Mouse (Mus musculus) intestine, embryonic 15.5 days (tissue): ENCODE measurements at regions not wholly inside any gene's neighbourhood (a gene's known extent, or its start where the extent isn't known, plus 50 kb on each side); places are given as distances from the start of the nearest gene placed in this dataset.
"Not testable (repeated sequence)": the region's sequence is repeated elsewhere in the genome, so short reads cannot be mapped to it uniquely, and the experiment has no call there.

ENCODE experiments used
- ATAC-seq: fragments of 200-750 bp; cut with Nextera tagmentation; 2 replicates; pipeline ENCODE4 v1.8.0; 2017; ENCODE audit warnings: moderate TSS enrichment, moderate library complexity
- H3K27ac ChIP-seq: fragments of 300-500 bp; sonication (generic); 2 replicates; pipeline ENCODE4 v1.5.1; 2015; ENCODE audit warnings: mild to moderate bottlenecking, inconsistent platforms
- H3K27me3 ChIP-seq: fragments of 300-500 bp; sonication (generic); replicated peaks from 2 replicates; pipeline ENCODE4 v1.6.1; 2015; ENCODE audit warnings: inconsistent platforms
- H3K36me3 ChIP-seq: fragments of 300-500 bp; sonication (generic); 2 replicates; pipeline ENCODE4 v1.6.1; 2015; ENCODE audit warnings: inconsistent platforms
- H3K4me1 ChIP-seq: fragments of 300-500 bp; sonication (generic); replicated peaks from 2 replicates; pipeline ENCODE4 v1.6.1; 2015; ENCODE audit warnings: inconsistent platforms
- H3K4me2 ChIP-seq: fragments of 300-500 bp; sonication (generic); replicated peaks from 2 replicates; pipeline ENCODE4 v1.6.1; 2015; ENCODE audit warnings: mild to moderate bottlenecking, inconsistent platforms
- H3K4me3 ChIP-seq: fragments of 300-500 bp; sonication (generic); replicated peaks from 2 replicates; pipeline ENCODE4 v1.5.1; 2015; ENCODE audit warnings: inconsistent platforms
- H3K9ac ChIP-seq: fragments of 300-500 bp; sonication (generic); 2 replicates; pipeline ENCODE4 v1.6.1; 2015; ENCODE audit warnings: inconsistent platforms
- H3K9me3 ChIP-seq: fragments of 300-500 bp; sonication (generic); 2 replicates; pipeline ENCODE4 v1.6.1; 2016; ENCODE audit warnings: inconsistent platforms
- WGBS: fragments of 180-500 bp; shearing (Covaris S2); methylation state at CpG from one replicate; pipeline ENCODE4 v1.1.7; 2015; 5-methylcytosine and 5-hydroxymethylcytosine counted together

DNA sequence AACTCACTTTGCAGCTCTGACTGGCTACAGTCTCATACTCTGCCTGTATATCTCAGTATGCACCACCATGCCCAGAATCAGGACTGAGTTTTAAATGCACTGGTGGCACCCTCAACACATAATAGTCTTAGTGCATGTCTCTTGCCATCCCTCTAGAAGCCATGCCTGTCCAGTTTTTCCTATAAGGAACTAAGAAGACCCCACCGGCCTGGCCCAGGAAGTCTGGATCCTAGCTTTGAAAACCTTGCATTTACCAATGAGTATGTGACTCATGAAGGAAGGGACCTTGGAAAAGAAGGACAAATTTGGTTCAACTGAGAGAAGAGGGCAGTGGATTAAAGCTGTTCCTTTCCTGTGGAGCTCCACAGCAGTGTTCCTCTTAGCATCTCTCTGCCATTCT lies 212.2 kb upstream of the Sesn3 start:
- Histone ChIP-seq H3K4me1 (0 out of 2 replicates have a peak, but pooled peaks cover 3% of the 10 kb centered on the region), H3K4me2 (no peak overlapping the region), H3K9me3 (no peaks in the 10 kb centered on the region), H3K9ac (no peak overlapping the region), H3K4me3 (no peak overlapping the region), H3K27me3 (no peaks in the 10 kb centered on the region), H3K36me3 (no peaks in the 10 kb centered on the region), H3K27ac (no peak overlapping the region)
- WGBS = 95% methylated on average over 1 of the region's 1 CpGs
- ATAC-seq = no peak

DNA sequence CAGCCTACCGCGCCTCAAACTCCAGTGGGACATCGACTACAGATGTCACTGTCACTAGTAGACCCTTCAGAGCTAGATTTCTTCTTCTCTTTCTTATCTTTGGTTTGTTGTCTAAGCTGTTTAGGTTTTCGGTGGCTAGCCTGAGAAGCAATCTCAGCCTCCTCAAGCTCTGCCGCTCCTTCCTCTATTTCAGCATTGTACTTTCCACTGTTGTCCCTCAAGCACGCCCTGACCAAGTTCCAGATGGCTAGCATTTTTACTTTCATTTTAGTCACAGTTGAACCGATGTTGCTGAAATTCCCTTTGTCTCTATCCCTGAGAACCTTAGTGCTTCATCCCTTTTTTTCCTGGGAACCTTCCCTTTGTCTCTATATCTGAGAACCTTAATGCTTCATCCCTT lies 208.1 kb upstream of the Sesn3 start:
- 94% methylated on average over 7 of the region's 7 CpGs for WGBS
- not testable (repeated sequence) for H3K27ac ChIP-seq, H3K4me1 ChIP-seq, H3K9me3 ChIP-seq, H3K4me2 ChIP-seq, H3K36me3 ChIP-seq, H3K4me3 ChIP-seq, H3K27me3 ChIP-seq, ATAC-seq, H3K9ac ChIP-seq

DNA sequence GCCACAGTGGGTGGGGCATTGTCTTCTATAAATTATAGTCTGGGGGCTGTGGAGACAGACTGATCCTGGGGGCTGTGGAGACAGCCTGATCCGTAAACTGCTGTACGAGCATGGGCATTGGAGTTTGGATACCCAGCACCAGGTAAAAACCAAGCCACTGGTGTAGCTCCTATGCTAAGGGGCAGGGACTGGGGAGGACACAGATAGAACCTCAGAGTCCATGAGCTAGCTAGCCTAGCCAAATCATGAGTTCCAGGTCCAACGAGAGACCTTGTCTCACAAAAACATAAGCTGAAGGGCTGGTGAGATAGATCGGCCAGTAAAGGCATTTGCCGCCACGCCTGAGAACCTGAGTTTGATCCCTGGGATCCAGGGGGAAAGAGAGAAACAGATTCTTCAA lies 205.8 kb upstream of the Sesn3 start:
- Histone ChIP-seq H3K4me3 (no peak overlapping the region), H3K9ac (no peak overlapping the region), H3K27me3 (no peaks in the 10 kb centered on the region), H3K27ac (no peak overlapping the region), H3K4me2 (no peak overlapping the region), H3K9me3 (no peaks in the 10 kb centered on the region), H3K4me1 (no peaks in the 10 kb centered on the region), H3K36me3 (no peaks in the 10 kb centered on the region)
- no peak for ATAC-seq
- WGBS = 95% methylated on average over 6 of the region's 6 CpGs

DNA sequence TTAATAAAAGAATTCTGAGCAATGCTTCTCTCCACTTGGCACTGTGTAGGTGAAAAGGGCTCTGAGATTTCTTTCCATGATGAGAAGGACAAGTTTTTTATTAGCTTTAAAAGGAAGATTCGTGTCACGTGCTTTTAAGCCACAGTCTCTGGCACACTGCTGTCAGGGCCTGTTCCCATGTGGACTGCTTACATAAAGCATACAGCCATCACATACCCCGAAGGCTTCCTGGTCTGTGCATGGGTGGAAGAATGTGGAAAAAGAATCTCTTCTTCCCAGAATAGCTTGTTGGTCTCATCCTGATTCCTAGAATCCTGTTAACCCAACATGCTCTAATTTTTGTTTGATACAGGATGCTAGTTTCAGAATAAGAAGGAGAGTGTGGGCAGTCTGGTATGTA lies 205.1 kb upstream of the Sesn3 start:
- no peaks in the 10 kb centered on the region for H3K36me3 ChIP-seq
- no peaks in the 10 kb centered on the region for H3K9me3 ChIP-seq
- H3K9ac ChIP-seq = no peak overlapping the region
- ATAC-seq = no peak
- H3K4me3 ChIP-seq = no peak overlapping the region
- no peak overlapping the region for H3K4me2 ChIP-seq
- 55% methylated on average over 3 of the region's 3 CpGs for WGBS
- H3K4me1 ChIP-seq = no peaks in the 10 kb centered on the region
- no peak overlapping the region for H3K27ac ChIP-seq
- no peaks in the 10 kb centered on the region for H3K27me3 ChIP-seq

DNA sequence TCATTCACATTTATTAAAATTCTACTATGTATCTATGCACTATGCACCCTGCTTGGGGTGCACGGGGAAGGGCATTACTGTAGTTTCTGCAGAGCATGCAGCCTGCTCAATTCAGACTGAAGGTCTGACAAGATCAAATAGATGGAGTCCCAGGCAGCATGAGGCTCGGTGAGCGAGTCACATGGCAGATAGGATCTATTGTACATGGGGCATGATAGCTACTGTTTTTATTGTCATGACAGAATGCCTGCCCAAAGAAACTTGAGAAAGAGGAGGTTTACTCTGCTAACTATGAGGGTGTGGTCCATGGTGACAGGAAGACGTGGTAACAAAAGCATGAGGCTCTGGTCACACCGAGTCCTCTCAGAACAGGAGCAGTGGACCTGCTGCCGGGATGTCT lies 203.1 kb upstream of the Sesn3 start:
- no peaks in the 10 kb centered on the region for H3K27me3 ChIP-seq

DNA sequence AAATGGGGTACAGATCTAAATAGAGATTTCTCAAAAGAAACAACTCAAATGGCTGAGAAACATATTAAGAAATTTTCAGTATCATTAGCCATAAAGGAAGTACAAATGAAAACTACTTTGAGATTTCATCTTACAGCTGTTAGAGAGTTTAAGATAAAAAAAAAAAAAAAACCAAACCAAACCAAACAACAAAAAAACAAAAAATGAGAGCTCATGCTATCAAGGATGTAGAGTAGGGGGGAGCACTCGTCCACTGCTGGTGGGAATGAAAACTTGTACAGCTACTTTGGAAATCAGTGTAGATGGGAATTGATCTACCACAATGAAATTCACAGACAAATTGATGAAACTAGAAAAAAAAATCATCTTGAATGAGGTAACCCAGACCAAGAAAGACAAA lies 201.9 kb upstream of the Sesn3 start:
- ATAC-seq = no peak
- Histone ChIP-seq H3K36me3 (no peaks in the 10 kb centered on the region), H3K4me3 (no peak overlapping the region), H3K27ac (no peak overlapping the region), H3K9me3 (no peaks in the 10 kb centered on the region), H3K4me2 (no peak overlapping the region), H3K9ac (no peak overlapping the region), H3K4me1 (0 out of 2 replicates have a peak, but pooled peaks cover 2% of the 10 kb centered on the region), H3K27me3 (no peaks in the 10 kb centered on the region)
- 76% methylated on average over 1 of the region's 1 CpGs for WGBS

More for the DNA sequence above, 203.1 kb upstream of the Sesn3 start:
- Histone ChIP-seq H3K4me2 (no peak overlapping the region), H3K4me3 (no peak overlapping the region), H3K27ac (no peak overlapping the region), H3K4me1 (0 out of 2 replicates have a peak, but pooled peaks cover 2% of the 10 kb centered on the region), H3K36me3 (no peaks in the 10 kb centered on the region), H3K9me3 (no peaks in the 10 kb centered on the region), H3K9ac (no peak overlapping the region)
- ATAC-seq = no peak
- WGBS = 69% methylated on average over 6 of the region's 6 CpGs

DNA sequence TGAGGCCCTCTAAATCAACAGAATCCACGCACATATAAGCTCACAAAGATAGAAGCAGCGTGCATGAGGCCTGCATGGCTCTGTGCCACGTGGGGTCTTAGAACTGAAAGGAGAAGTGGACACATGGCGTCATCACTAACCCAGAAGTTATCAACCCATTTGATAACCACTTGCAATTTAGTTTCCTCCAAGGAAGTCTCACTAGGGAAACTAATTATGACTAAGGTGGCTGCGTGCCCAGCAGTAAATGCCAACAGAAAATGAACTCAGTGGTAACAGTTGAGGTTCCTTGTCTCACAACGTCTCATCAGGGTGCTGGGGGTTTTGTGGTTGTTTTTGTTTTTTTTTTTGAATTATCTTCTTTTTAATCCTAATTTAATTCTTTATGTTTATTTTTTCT lies 200.6 kb upstream of the Sesn3 start:
- H3K9ac ChIP-seq = no peak overlapping the region
- 84% methylated on average over 6 of the region's 6 CpGs for WGBS
- no peak overlapping the region for H3K4me3 ChIP-seq
- no peaks in the 10 kb centered on the region for H3K36me3 ChIP-seq
- no peak overlapping the region for H3K4me2 ChIP-seq
- no peaks in the 10 kb centered on the region for H3K9me3 ChIP-seq
- ATAC-seq = no peak
- H3K27ac ChIP-seq = no peak overlapping the region
- no peaks in the 10 kb centered on the region for H3K27me3 ChIP-seq
- H3K4me1 ChIP-seq = 0 out of 2 replicates have a peak, but pooled peaks cover 2% of the 10 kb centered on the region

DNA sequence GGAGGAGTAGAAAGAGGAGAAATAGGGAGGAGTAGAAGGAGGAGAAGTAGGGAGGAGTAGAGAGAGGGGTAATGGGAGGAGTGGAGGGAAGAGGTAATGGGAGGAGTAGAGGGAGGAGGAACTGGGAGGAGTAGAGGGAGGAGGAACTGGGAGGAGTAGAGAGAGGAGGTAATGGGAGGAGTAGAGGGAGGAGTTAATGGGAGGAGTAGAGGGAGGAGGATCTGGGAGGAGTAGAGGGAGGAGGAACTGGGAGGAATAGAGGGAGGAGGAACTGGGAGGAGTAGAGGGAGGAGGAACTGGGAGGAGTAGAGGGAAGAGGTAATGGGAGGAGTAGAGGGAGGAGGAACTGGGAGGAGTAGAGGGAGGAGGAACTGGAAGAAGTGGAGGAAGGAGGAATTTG lies 200.0 kb upstream of the Sesn3 start:
- H3K27ac ChIP-seq, H3K9ac ChIP-seq, H3K27me3 ChIP-seq: not testable (repeated sequence)

DNA sequence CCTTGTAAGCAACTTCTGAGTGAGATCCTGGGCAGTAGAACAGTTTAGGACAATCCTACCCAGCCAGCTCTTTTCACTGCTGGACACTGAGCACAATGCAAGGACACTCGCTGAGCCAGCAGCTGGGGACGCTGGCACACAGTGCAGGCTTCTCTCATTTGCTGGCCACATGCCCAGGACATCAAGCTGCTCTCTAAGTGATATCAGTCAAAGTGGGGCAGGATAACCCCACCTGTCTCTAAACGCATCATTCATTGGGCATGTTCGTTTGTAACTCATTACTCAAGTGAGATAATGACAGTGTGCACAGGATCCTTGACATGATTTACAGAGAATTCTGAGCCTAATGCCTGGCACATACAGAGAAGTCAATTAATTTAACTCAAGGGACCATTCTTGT lies 199.4 kb upstream of the Sesn3 start:
- 0 out of 2 replicates have a peak, but pooled peaks have one; percentile 56 for ATAC-seq
- WGBS = 63% methylated on average over 4 of the region's 4 CpGs

More for the DNA sequence above, 200.0 kb upstream of the Sesn3 start:
- not testable (repeated sequence) for H3K4me2 ChIP-seq, H3K4me1 ChIP-seq, H3K9me3 ChIP-seq, H3K36me3 ChIP-seq, H3K4me3 ChIP-seq, ATAC-seq

DNA sequence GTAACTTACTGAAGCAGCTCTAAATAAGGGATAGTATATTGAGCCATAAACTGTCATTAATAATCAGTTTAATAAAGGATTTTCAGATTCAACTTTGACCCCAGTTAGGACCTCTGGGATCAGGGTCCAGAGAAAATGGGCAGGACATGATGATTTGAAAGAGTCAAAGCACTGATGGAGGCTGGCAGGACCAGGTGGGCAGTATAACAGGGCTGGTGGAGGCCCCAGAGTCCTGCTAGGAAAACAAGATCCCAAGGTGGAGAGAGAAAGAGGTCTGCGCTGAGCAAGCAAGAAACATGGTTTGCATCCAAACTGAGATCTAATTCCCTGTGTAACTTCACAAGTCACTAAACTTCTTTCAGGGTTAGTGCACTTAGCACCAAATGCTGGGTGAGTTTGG lies 199.0 kb upstream of the Sesn3 start:
- ATAC-seq = no peak
- Histone ChIP-seq H3K4me2 (no peak overlapping the region), H3K36me3 (no peaks in the 10 kb centered on the region), H3K27me3 (no peaks in the 10 kb centered on the region), H3K4me3 (no peak overlapping the region), H3K4me1 (0 out of 2 replicates have a peak, but pooled peaks cover 2% of the 10 kb centered on the region), H3K27ac (no peak overlapping the region), H3K9me3 (no peaks in the 10 kb centered on the region), H3K9ac (no peak overlapping the region)
- WGBS = 100% methylated on average over 1 of the region's 1 CpGs

More for the DNA sequence above, 199.4 kb upstream of the Sesn3 start:
- no peaks in the 10 kb centered on the region for H3K36me3 ChIP-seq
- H3K4me3 ChIP-seq = no peak overlapping the region
- H3K9ac ChIP-seq = no peak overlapping the region
- no peaks in the 10 kb centered on the region for H3K27me3 ChIP-seq
- H3K9me3 ChIP-seq = no peaks in the 10 kb centered on the region
- no peak overlapping the region for H3K4me2 ChIP-seq
- 0 out of 2 replicates have a peak, but pooled peaks cover 2% of the 10 kb centered on the region for H3K4me1 ChIP-seq
- no peak overlapping the region for H3K27ac ChIP-seq

DNA sequence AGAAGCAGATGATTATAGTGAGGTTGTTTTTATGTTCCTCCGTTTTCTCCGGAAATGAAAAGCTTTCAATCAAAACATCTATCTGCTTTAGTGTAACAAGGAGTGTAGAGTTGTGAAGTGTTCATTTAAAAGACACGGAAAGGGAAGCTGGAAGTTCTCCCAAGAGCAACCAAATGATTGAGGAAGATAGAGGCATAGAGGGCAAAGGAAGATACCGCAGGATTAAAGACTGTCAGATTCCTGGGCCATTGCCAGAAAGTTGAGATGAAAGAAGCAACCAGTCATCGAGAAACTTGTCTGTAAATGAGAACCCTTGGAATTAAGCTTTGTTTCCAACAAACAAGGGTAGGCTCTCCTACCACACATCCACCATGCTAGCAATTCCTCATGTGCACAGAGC lies 198.1 kb upstream of the Sesn3 start:
- 0 out of 2 replicates have a peak, but pooled peaks cover 2% of the 10 kb centered on the region for H3K4me1 ChIP-seq
- H3K9me3 ChIP-seq = no peaks in the 10 kb centered on the region
- H3K4me3 ChIP-seq = no peak overlapping the region
- H3K36me3 ChIP-seq = no peaks in the 10 kb centered on the region
- ATAC-seq = no peak
- H3K4me2 ChIP-seq = no peak overlapping the region
- no peaks in the 10 kb centered on the region for H3K27me3 ChIP-seq
- 63% methylated on average over 5 of the region's 5 CpGs for WGBS
- no peak overlapping the region for H3K27ac ChIP-seq
- no peak overlapping the region for H3K9ac ChIP-seq

DNA sequence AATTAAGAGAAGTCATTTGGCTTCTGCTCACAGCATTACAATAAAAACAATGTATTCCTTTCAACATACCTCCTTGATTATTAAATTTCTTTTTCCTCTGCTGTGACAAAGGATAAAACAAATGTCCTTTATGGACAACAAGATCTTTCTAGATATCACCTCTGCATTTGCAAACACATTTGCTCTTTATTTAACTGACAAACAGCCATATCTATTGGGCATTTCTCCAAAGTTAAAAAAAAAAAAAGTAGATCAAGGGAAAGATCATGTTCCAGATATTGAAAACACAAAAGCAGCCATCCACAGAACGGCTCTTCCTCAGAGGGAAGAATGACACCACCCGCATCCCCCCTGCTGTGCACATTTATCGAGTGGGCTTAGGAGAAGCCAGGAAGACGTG lies 193.7 kb upstream of the Sesn3 start:
- Histone ChIP-seq H3K4me2 (no peak overlapping the region), H3K4me3 (no peak overlapping the region), H3K9me3 (no peaks in the 10 kb centered on the region), H3K27ac (no peak overlapping the region), H3K9ac (no peak overlapping the region), H3K36me3 (no peaks in the 10 kb centered on the region), H3K4me1 (no peaks in the 10 kb centered on the region), H3K27me3 (no peaks in the 10 kb centered on the region)
- ATAC-seq = no peak
- WGBS = 59% methylated on average over 4 of the region's 4 CpGs

DNA sequence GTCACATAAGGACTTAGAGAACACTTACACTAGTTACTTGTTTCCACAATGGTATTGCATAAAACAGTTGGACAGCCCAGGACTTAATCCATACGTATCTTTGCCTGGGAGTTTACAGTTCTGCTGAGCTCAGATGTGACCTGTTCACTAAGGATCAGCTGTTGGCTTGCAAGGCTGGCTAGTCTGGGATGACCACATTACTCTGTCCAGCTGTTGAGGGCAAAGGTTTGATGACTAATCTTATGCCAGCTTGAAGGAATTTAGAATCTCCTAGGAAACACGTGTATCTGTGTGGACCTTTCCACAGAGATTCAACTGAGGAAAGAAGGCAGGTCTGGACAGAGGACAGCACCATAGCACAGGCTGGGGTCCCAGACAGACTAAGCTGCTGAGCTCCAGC lies 188.7 kb upstream of the Sesn3 start:
- H3K27me3 ChIP-seq = no peaks in the 10 kb centered on the region
- H3K36me3 ChIP-seq = no peaks in the 10 kb centered on the region
- no peak overlapping the region for H3K4me2 ChIP-seq
- ATAC-seq = no peak
- H3K9ac ChIP-seq = no peak overlapping the region
- no peak overlapping the region for H3K27ac ChIP-seq
- no peaks in the 10 kb centered on the region for H3K9me3 ChIP-seq
- WGBS = 43% methylated on average over 2 of the region's 2 CpGs
- H3K4me3 ChIP-seq = no peak overlapping the region
- H3K4me1 ChIP-seq = no peaks in the 10 kb centered on the region
